Mouse (Mus musculus) C2C12 (cell line): ENCODE results near the gene Chrng.

Experiments used
- CEBPB ChIP-seq: IDR thresholded peaks from one replicate; pipeline ENCODE4 v1.6.1; 2011; ENCODE audit warnings: low read depth, mild to moderate bottlenecking, control low read depth, moderate library complexity
- CTCF ChIP-seq: IDR thresholded peaks from one replicate; pipeline ENCODE4 v1.5.1; 2011; ENCODE audit not compliant: control insufficient read depth, insufficient read depth, insufficient read length
- FOSL1 ChIP-seq: IDR thresholded peaks from one replicate; pipeline ENCODE4 v1.8.0; 2011; ENCODE audit warnings: mild to moderate bottlenecking, low read length; ENCODE audit not compliant: poor library complexity, insufficient read depth, severe bottlenecking
- MAX ChIP-seq: IDR thresholded peaks from one replicate; pipeline ENCODE4 v1.6.1; 2011; ENCODE audit warnings: mild to moderate bottlenecking, control low read depth
- MYOD1 ChIP-seq: IDR thresholded peaks from one replicate; pipeline ENCODE4 v1.6.1; 2011; ENCODE audit warnings: low read depth; ENCODE audit not compliant: control insufficient read depth, insufficient read length
- MYOG ChIP-seq: IDR thresholded peaks from one replicate; pipeline ENCODE4 v1.6.1; 2011; ENCODE audit not compliant: control insufficient read depth, insufficient read length; ENCODE audit errors: extremely low read depth
- USF1 ChIP-seq: IDR thresholded peaks from one replicate; pipeline ENCODE4 v1.6.1; 2011; ENCODE audit warnings: low read depth, mild to moderate bottlenecking, control low read depth, moderate library complexity

DNA sequence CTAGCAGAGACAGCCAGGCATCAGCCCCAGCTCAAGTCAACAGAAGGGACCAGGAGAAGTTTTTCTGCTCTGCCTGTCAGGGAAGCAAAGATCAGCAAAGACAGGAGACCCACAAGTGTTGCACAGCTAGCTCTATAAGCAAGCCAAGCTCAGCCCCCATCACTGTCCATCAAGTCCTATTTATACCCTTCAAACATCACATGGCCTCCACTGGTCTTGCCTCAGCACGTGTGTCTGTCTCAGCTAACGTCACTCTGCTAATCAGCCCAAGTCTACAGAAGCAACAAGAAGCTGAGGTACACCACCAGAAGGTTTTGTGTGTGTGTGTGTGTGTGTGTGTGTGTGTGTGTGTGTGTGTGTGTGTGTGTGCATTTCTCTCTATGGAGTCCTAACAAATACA lies 3.6 kb upstream of the Chrng start:
- no peak for TF ChIP-seq CTCF
- no peak for TF ChIP-seq USF1
- TF ChIP-seq MYOD1 = no peak
- TF ChIP-seq MAX = no peak
- no peak for TF ChIP-seq CEBPB
- no peak for TF ChIP-seq FOSL1
- TF ChIP-seq MYOG = no peak
